15 mouse cellular contexts compared by ENCODE assay signal in genomic region chr9:13509751-13510150, GRCm38 (mm10).
DNase-seq lines count a peak whose midpoint lies in the region; ATAC-seq lines count a peak whose summit lies in the region.
"Had no signal": no experiment of that assay in that cellular context is flagged by ENCODE, and none has a peak within 500 bp of the region (broad histone marks: within the 10 kb centered on the region; RNA-seq: fewer than 3 reads in every experiment).

No protein-coding gene starts in this region.

- no peaks in the 10 kb centered on the region for H3K9me3 ChIP-seq in hindbrain, embryonic 14.5 days (ENCODE audit: control insufficient read depth, low read length)
- no peaks in the 10 kb centered on the region for H3K9me3 ChIP-seq in hindbrain, embryonic 13.5 days
- H3K9me3 ChIP-seq in hindbrain, embryonic 16.5 days (ENCODE audit: control insufficient read depth, low read length): no peaks in the 10 kb centered on the region
- H3K9me3 ChIP-seq: limb, embryonic 13.5 days had no signal

- H3K27ac ChIP-seq in hindbrain, embryonic 14.5 days: no peak overlapping the region
- H3K27ac ChIP-seq in hindbrain, embryonic 13.5 days: no peak overlapping the region
- no peak overlapping the region for H3K27ac ChIP-seq in hindbrain, embryonic 16.5 days (ENCODE audit: low read depth, low read length)
- H3K27ac ChIP-seq: limb, embryonic 13.5 days had no signal

- H3K4me3 ChIP-seq in hindbrain, embryonic 14.5 days (replicated peaks; ENCODE audit: low read length): no peak overlapping the region
- H3K4me3 ChIP-seq in hindbrain, embryonic 13.5 days: no peak overlapping the region
- no peak overlapping the region for H3K4me3 ChIP-seq in hindbrain, embryonic 16.5 days (ENCODE audit: low read length)
- H3K4me3 ChIP-seq: limb, embryonic 13.5 days had no signal

- H3K4me1 ChIP-seq in hindbrain, embryonic 14.5 days (replicated peaks; ENCODE audit: control insufficient read depth, insufficient read depth, low read length): no peaks in the 10 kb centered on the region
- no peaks in the 10 kb centered on the region for H3K4me1 ChIP-seq in hindbrain, embryonic 13.5 days (replicated peaks)
- no peaks in the 10 kb centered on the region for H3K4me1 ChIP-seq in hindbrain, embryonic 16.5 days (ENCODE audit: control insufficient read depth, insufficient read depth, low read depth, low read length)

- no peaks in the 10 kb centered on the region for H3K36me3 ChIP-seq in hindbrain, embryonic 14.5 days (replicated peaks; ENCODE audit: control insufficient read depth, insufficient read depth)
- no peaks in the 10 kb centered on the region for H3K36me3 ChIP-seq in hindbrain, embryonic 13.5 days
- no peaks in the 10 kb centered on the region for H3K36me3 ChIP-seq in hindbrain, embryonic 16.5 days (ENCODE audit: control insufficient read depth, insufficient read depth, low read length)
- H3K36me3 ChIP-seq: limb, embryonic 13.5 days had no signal

- no peak overlapping the region for H3K4me2 ChIP-seq in hindbrain, embryonic 14.5 days (replicated peaks)
- no peak overlapping the region for H3K4me2 ChIP-seq in hindbrain, embryonic 13.5 days
- no peak overlapping the region for H3K4me2 ChIP-seq in hindbrain, embryonic 16.5 days (ENCODE audit: low read length)
- H3K4me2 ChIP-seq: limb, embryonic 13.5 days had no signal

- no peak overlapping the region for H3K9ac ChIP-seq in hindbrain, embryonic 14.5 days
- no peak overlapping the region for H3K9ac ChIP-seq in hindbrain, embryonic 13.5 days
- no peak overlapping the region for H3K9ac ChIP-seq in hindbrain, embryonic 16.5 days (ENCODE audit: low read depth, low read length)
- H3K9ac ChIP-seq: limb, embryonic 13.5 days had no signal

- ATAC-seq in hindbrain, embryonic 14.5 days (ENCODE audit: low FRiP score): peak; percentile 40; the same call in 1 of the 2 replicates
- ATAC-seq in hindbrain, embryonic 13.5 days (ENCODE audit: low FRiP score): no peak; the same call in 1 of the 2 replicates
- peak; percentile 65 for ATAC-seq in hindbrain, embryonic 16.5 days

- DNase-seq in hindbrain, embryonic 14.5 days (ENCODE audit: low spot score): no peak
- peak; percentile 12 for DNase-seq in thymus, postnatal 0 days (ENCODE audit: low spot score)
- DNase-seq in thymus, postnatal 4 days: no peak
- no peak for DNase-seq in adrenal gland, adult 18-20 months (ENCODE audit: low spot score in 2 of 2)
- no peak for DNase-seq in layer of hippocampus, adult 8-10 months (ENCODE audit: low spot score in 2 of 2)
- no peak for DNase-seq in thymus, postnatal 10 days (ENCODE audit: low spot score in 2 of 2)
- DNase-seq: heart, adult 18-20 months; heart, postnatal 14 days; kidney, adult 11 months; lung, adult 2 months; retina, postnatal 1 day; thymus, adult 2 months had no signal

- 77% methylated on average over 6 of the region's 6 CpGs for WGBS in hindbrain, embryonic 14.5 days
- WGBS in hindbrain, embryonic 13.5 days: 76% methylated on average over 6 of the region's 6 CpGs
- WGBS in hindbrain, embryonic 16.5 days: 75% methylated on average over 6 of the region's 6 CpGs

- no peaks in the 10 kb centered on the region for H3K27me3 ChIP-seq in hindbrain, embryonic 14.5 days (ENCODE audit: control insufficient read depth, insufficient read depth, low read length)
- no peaks in the 10 kb centered on the region for H3K27me3 ChIP-seq in hindbrain, embryonic 13.5 days
- H3K27me3 ChIP-seq in hindbrain, embryonic 16.5 days (replicated peaks; ENCODE audit: control insufficient read depth, insufficient read depth, low read length): no peaks in the 10 kb centered on the region
- H3K27me3 ChIP-seq: limb, embryonic 13.5 days had no signal
